Mouse (Mus musculus) MEL (cell line): ENCODE measurements at regions not wholly inside any gene's neighbourhood (a gene's known extent, or its start where the extent isn't known, plus 50 kb on each side); places are given as distances from the start of the nearest gene placed in this dataset.

Experiments
- CHD1 ChIP-seq: IDR thresholded peaks from 2 replicates; pipeline ENCODE4 v1.6.1; 2012; ENCODE audit warnings: low read depth, mild to moderate bottlenecking, inconsistent platforms, low read length, improper control_type of control experiment
- POLR2AphosphoS5 ChIP-seq: IDR thresholded peaks from 2 replicates; pipeline ENCODE4 v1.6.1; 2012; ENCODE audit warnings: low read depth, borderline replicate concordance, mild to moderate bottlenecking, inconsistent platforms, low read length, moderate library complexity, mixed read lengths
- TBP ChIP-seq: IDR thresholded peaks from 2 replicates; pipeline ENCODE4 v1.8.0; 2011; ENCODE audit warnings: low read depth, low read length, improper control_type of control experiment
- TCF12 ChIP-seq: IDR thresholded peaks from 2 replicates; pipeline ENCODE4 v1.6.1; 2014; ENCODE audit warnings: low read depth, mild to moderate bottlenecking, inconsistent platforms, low read length, improper control_type of control experiment, moderate library complexity
- USF1 ChIP-seq: IDR thresholded peaks from 2 replicates; pipeline ENCODE4 v1.6.1; 2014; ENCODE audit warnings: low read depth, mild to moderate bottlenecking, inconsistent platforms, low read length, improper control_type of control experiment, moderate library complexity

DNA sequence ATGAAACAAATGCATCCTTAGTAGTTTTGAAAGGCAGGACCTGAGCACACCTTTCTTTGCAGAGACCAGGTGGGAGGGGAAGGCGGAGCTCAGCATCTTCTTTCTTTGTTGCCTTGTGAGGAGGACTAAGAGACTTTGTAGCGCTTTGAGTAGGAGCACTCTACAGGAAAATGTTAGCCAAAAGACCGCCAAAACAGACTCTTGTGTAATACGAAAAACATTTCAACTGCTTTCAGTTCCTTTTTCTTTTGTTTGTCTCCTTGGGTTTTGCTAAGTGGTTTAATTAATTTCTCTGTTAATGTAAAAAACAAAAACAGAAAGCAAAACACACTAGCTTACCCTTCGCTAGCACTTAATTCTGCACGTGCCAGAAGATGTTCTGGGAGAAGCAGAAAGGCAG lies 83.6 kb upstream of the Cacna2d3 start:
- no peak for TF ChIP-seq POLR2AphosphoS5
- no peak for TF ChIP-seq TCF12
- TF ChIP-seq CHD1, result no peak
- TF ChIP-seq TBP, result no peak
- TF ChIP-seq USF1, result no peak
